Mouse (Mus musculus) heart, embryonic 14.5 days (tissue): Measurements from ENCODE around the gene Bmpr1a. TPM values are rescaled to one million over a fixed set of nuclear protein-coding genes. Genes with fewer than 3 reads are reported as not detected.

Experiments
- ATAC-seq: fragments of 200-750 bp; cut with Nextera tagmentation; 2 replicates; pipeline ENCODE4 v1.8.0; 2017; ENCODE audit warnings: low read depth, moderate TSS enrichment; ENCODE audit not compliant: insufficient number of reproducible peaks, insufficient read depth, low FRiP score
- H3K27ac ChIP-seq, 2 experiments: fragments of 200-500 bp in 1 of 2; fragments of 300-500 bp in 1 of 2; sonication (generic) in 1 of 2; replicated peaks in 1 of 2; 2 replicates each; pipeline ENCODE4 v1.5.1; 2012 to 2014; ENCODE audit warnings: low read depth in 2 of 2, low read length in 2 of 2, control low read depth in 1 of 2, mild to moderate bottlenecking in 1 of 2, mixed read lengths in 1 of 2; ENCODE audit not compliant: control insufficient read depth in 1 of 2, insufficient read depth in 1 of 2
- H3K27me3 ChIP-seq: fragments of 300-500 bp; sonication (generic); 2 replicates; pipeline ENCODE4 v1.6.1; 2014; ENCODE audit warnings: mild to moderate bottlenecking, low read length, control low read depth; ENCODE audit not compliant: control insufficient read depth, insufficient read depth
- H3K36me3 ChIP-seq: fragments of 300-500 bp; sonication (generic); 2 replicates; pipeline ENCODE4 v1.6.1; 2014; ENCODE audit warnings: mild to moderate bottlenecking, control low read depth, low read length, mixed read lengths; ENCODE audit not compliant: control insufficient read depth, insufficient read depth
- H3K4me1 ChIP-seq, 2 experiments: fragments of 200-500 bp in 1 of 2; fragments of 300-500 bp in 1 of 2; sonication (generic) in 1 of 2; 2 replicates each; pipeline ENCODE4 v1.6.1; 2012 to 2014; ENCODE audit warnings: low read length in 2 of 2, control low read depth in 1 of 2, mixed read lengths in 1 of 2; ENCODE audit not compliant: control insufficient read depth in 2 of 2, insufficient read depth in 2 of 2
- H3K4me2 ChIP-seq: fragments of 300-500 bp; sonication (generic); 2 replicates; pipeline ENCODE4 v1.6.1; 2014; ENCODE audit warnings: mild to moderate bottlenecking, low read length
- H3K4me3 ChIP-seq, 2 experiments: fragments of 200-500 bp in 1 of 2; fragments of 300-500 bp in 1 of 2; sonication (generic) in 1 of 2; 2 replicates each; pipeline ENCODE4 v1.5.1; 2012 to 2014; ENCODE audit warnings: low read length in 2 of 2, mild to moderate bottlenecking in 2 of 2, control low read depth in 1 of 2, low read depth in 1 of 2, moderate library complexity in 1 of 2; ENCODE audit not compliant: control insufficient read depth in 1 of 2, insufficient read depth in 1 of 2
- H3K9ac ChIP-seq: fragments of 300-500 bp; sonication (generic); 2 replicates; pipeline ENCODE4 v1.6.1; 2014; ENCODE audit warnings: mild to moderate bottlenecking, low read length
- H3K9me3 ChIP-seq: fragments of 300-500 bp; sonication (generic); 2 replicates; pipeline ENCODE4 v1.6.1; 2016; ENCODE audit warnings: low read length, control low read depth; ENCODE audit not compliant: control insufficient read depth
- WGBS: fragments of 180-500 bp; shearing (Covaris S2); extraction: QIAGEN DNeasy Blood & Tissue Kit; methylation state at CpG from one replicate; pipeline ENCODE4 v1.1.7; 2014; 5-methylcytosine and 5-hydroxymethylcytosine counted together
- polyA plus RNA-seq: library from polyadenylated mRNA; unstranded; fragments of >200 nt; fragmentation: Nextera tagmentation; extraction: Ambion mirVana; gene quantifications from 2 replicates; pipeline ENCODE4 v1.2.1, GENCODE M21; 2014

Gene Bmpr1a
- polyA plus RNA-seq, 1 experiment from 2014 or later: 49.0 TPM

- WGBS: 10% methylated on average over 4 of the region's 4 CpGs
- no peaks in the 10 kb centered on the region for H3K27me3 ChIP-seq
- no peaks in the 10 kb centered on the region for H3K9me3 ChIP-seq
- H3K4me2 ChIP-seq: peak overlapping the region; percentile 82
- no peak for ATAC-seq
- H3K4me1 ChIP-seq: peaks cover 13 to 65% of the 10 kb centered on the region in 2 experiments
- H3K4me3 ChIP-seq: peak overlapping the region; percentile 1 to 80; a peak in 3 of 4 replicates
- H3K27ac ChIP-seq: peak overlapping the region in 1 of 2 experiments; percentile 46; a peak in 2 of 4 replicates
- H3K9ac ChIP-seq: peak overlapping the region; percentile 100
- no peaks in the 10 kb centered on the region for H3K36me3 ChIP-seq
Measured at GRCm38 (mm10) chr14:34500309-34500708, 2.8 kb downstream of the Bmpr1a start.

GRCm38 (mm10) chr14:34499664-34500063 lies 3.5 kb downstream of the Bmpr1a start:
- WGBS: 47% methylated on average over 4 of the region's 4 CpGs
- no peaks in the 10 kb centered on the region for H3K9me3 ChIP-seq
- H3K27ac ChIP-seq: no peak overlapping the region
- no peak for ATAC-seq
- H3K4me3 ChIP-seq: peak overlapping the region in 1 of 2 experiments; percentile 80; a peak in 1 of 4 replicates
- H3K36me3 ChIP-seq: no peaks in the 10 kb centered on the region
- no peaks in the 10 kb centered on the region for H3K27me3 ChIP-seq
- peak overlapping the region; percentile 100 for H3K9ac ChIP-seq
- peaks cover 11 to 61% of the 10 kb centered on the region in 2 experiments for H3K4me1 ChIP-seq
- peak overlapping the region; percentile 82 for H3K4me2 ChIP-seq

- H3K27ac ChIP-seq: no peak overlapping the region
- peaks cover 8 to 56% of the 10 kb centered on the region in 2 experiments for H3K4me1 ChIP-seq
- H3K4me3 ChIP-seq: no peak overlapping the region
- H3K27me3 ChIP-seq: no peaks in the 10 kb centered on the region
- 62% methylated on average over 3 of the region's 3 CpGs for WGBS
- H3K4me2 ChIP-seq: 0 out of 2 replicates have a peak overlapping the region, but pooled peaks have one; percentile 6
- H3K36me3 ChIP-seq: no peaks in the 10 kb centered on the region
- H3K9ac ChIP-seq: no peak overlapping the region
- no peak for ATAC-seq
- no peaks in the 10 kb centered on the region for H3K9me3 ChIP-seq
Measured at GRCm38 (mm10) chr14:34497346-34497745, 5.8 kb downstream of the Bmpr1a start.

- Histone ChIP-seq H3K27me3 (no peaks in the 10 kb centered on the region), H3K9me3 (no peaks in the 10 kb centered on the region), H3K9ac (no peak overlapping the region), H3K4me1 (peaks cover 4 to 64% of the 10 kb centered on the region in 2 experiments), H3K4me2 (no peak overlapping the region), H3K36me3 (no peaks in the 10 kb centered on the region), H3K27ac (no peak overlapping the region), H3K4me3 (no peak overlapping the region)
- 64% methylated on average over 3 of the region's 3 CpGs for WGBS
- ATAC-seq: no peak
Measured at GRCm38 (mm10) chr14:34493682-34494081, 9.5 kb downstream of the Bmpr1a start.

- Histone ChIP-seq H3K27ac (no peak overlapping the region), H3K9ac (no peak overlapping the region), H3K4me3 (no peak overlapping the region), H3K27me3 (no peaks in the 10 kb centered on the region), H3K36me3 (no peaks in the 10 kb centered on the region), H3K9me3 (no peaks in the 10 kb centered on the region), H3K4me2 (no peak overlapping the region), H3K4me1 (peaks cover 4 to 63% of the 10 kb centered on the region in 2 experiments)
- no peak for ATAC-seq
- WGBS: 57% methylated on average over 2 of the region's 2 CpGs
Measured at GRCm38 (mm10) chr14:34492688-34493087, 10.5 kb downstream of the Bmpr1a start.

- no peaks in the 10 kb centered on the region for H3K9me3 ChIP-seq
- H3K4me1 ChIP-seq: peaks cover 0 to 59% of the 10 kb centered on the region in 2 experiments
Measured at GRCm38 (mm10) chr14:34490965-34491364, 12.2 kb downstream of the Bmpr1a start.

GRCm38 (mm10) chr14:34489928-34490327 lies 13.2 kb downstream of the Bmpr1a start:
- 8% methylated on average over 2 of the region's 2 CpGs for whole genome bisulfite sequencing
- no peak overlapping the region for H3K4me3 ChIP-seq
- H3K9me3 ChIP-seq: no peaks in the 10 kb centered on the region
- no peak overlapping the region for H3K4me2 ChIP-seq
- 0 out of 2 replicates have a peak overlapping the region, but pooled peaks have one; percentile 23 for H3K9ac ChIP-seq
- no peak for ATAC-seq
- peaks cover 2 to 60% of the 10 kb centered on the region in 2 experiments for H3K4me1 ChIP-seq
- 0 out of 4 replicates have a peak overlapping the region, but pooled peaks of 1 of the 2 experiments have one; percentile 34 for H3K27ac ChIP-seq
- H3K36me3 ChIP-seq: no peaks in the 10 kb centered on the region
- no peaks in the 10 kb centered on the region for H3K27me3 ChIP-seq

More at GRCm38 (mm10) chr14:34490965-34491364, 12.2 kb downstream of the Bmpr1a start:
- H3K36me3 ChIP-seq: no peaks in the 10 kb centered on the region
- no peak overlapping the region for H3K27ac ChIP-seq
- WGBS: 53% methylated on average over 1 of the region's 1 CpGs
- no peak overlapping the region for H3K4me2 ChIP-seq
- H3K9ac ChIP-seq: no peak overlapping the region
- no peaks in the 10 kb centered on the region for H3K27me3 ChIP-seq
- no peak overlapping the region for H3K4me3 ChIP-seq
- ATAC-seq: no peak

- H3K27ac ChIP-seq: peak overlapping the region in 1 of 2 experiments; percentile 21; a peak in 1 of 4 replicates
Measured at GRCm38 (mm10) chr14:34486169-34486568, 17.0 kb downstream of the Bmpr1a start.

More at GRCm38 (mm10) chr14:34486169-34486568, 17.0 kb downstream of the Bmpr1a start:
- Histone ChIP-seq H3K9ac (no peak overlapping the region), H3K4me3 (no peak overlapping the region), H3K4me2 (0 out of 2 replicates have a peak overlapping the region, but pooled peaks have one; percentile 11), H3K4me1 (peaks cover 7 to 72% of the 10 kb centered on the region in 2 experiments), H3K36me3 (no peaks in the 10 kb centered on the region), H3K9me3 (no peaks in the 10 kb centered on the region), H3K27me3 (no peaks in the 10 kb centered on the region)
- ATAC-seq: no peak
- WGBS: 26% methylated on average over 8 of the region's 8 CpGs
